Mouse (Mus musculus) midbrain, embryonic 15.5 days (tissue): ENCODE data around the gene Glrx5. TPM values are rescaled to one million over a fixed set of nuclear protein-coding genes. Genes with fewer than 3 reads are reported as not detected.

Experiments
- ATAC-seq: fragments of 200-750 bp; cut with Nextera tagmentation; replicated peaks from 2 replicates; pipeline ENCODE4 v1.8.0; 2017; ENCODE audit warnings: moderate TSS enrichment
- H3K27ac ChIP-seq: fragments of 300-500 bp; sonication (generic); 2 replicates; pipeline ENCODE4 v1.5.1; 2015; ENCODE audit warnings: mild to moderate bottlenecking, inconsistent platforms
- H3K27me3 ChIP-seq: fragments of 300-500 bp; sonication (generic); replicated peaks from 2 replicates; pipeline ENCODE4 v1.6.1; 2015; ENCODE audit warnings: inconsistent platforms
- H3K36me3 ChIP-seq: fragments of 300-500 bp; sonication (generic); replicated peaks from 2 replicates; pipeline ENCODE4 v1.6.1; 2015; ENCODE audit warnings: inconsistent platforms
- H3K4me1 ChIP-seq: fragments of 300-500 bp; sonication (generic); 2 replicates; pipeline ENCODE4 v1.6.1; 2015; ENCODE audit warnings: inconsistent platforms
- H3K4me2 ChIP-seq: fragments of 300-500 bp; sonication (generic); 2 replicates; pipeline ENCODE4 v1.6.1; 2015; ENCODE audit warnings: inconsistent platforms, mild to moderate bottlenecking, moderate library complexity
- H3K4me3 ChIP-seq: fragments of 300-500 bp; sonication (generic); 2 replicates; pipeline ENCODE4 v1.5.1; 2015; ENCODE audit warnings: mild to moderate bottlenecking, inconsistent platforms
- H3K9ac ChIP-seq: fragments of 300-500 bp; sonication (generic); 2 replicates; pipeline ENCODE4 v1.6.1; 2015; ENCODE audit warnings: mild to moderate bottlenecking, inconsistent platforms
- H3K9me3 ChIP-seq: fragments of 300-500 bp; sonication (generic); 2 replicates; pipeline ENCODE4 v1.6.1; 2016; ENCODE audit warnings: inconsistent platforms
- WGBS: fragments of 180-500 bp; shearing (Covaris S2); methylation state at CpG from one replicate; pipeline ENCODE4 v1.1.7; 2015; ENCODE audit warnings: mixed read lengths; 5-methylcytosine and 5-hydroxymethylcytosine counted together
- polyA plus RNA-seq: library from polyadenylated mRNA; unstranded; fragments of >200 nt; fragmentation: Nextera tagmentation; extraction: Ambion mirVana; gene quantifications from 2 replicates; pipeline ENCODE4 v1.2.1, GENCODE M21; 2015

Glrx5 gene
- polyA plus RNA-seq, 1 experiment from 2014 or later: 143 TPM

- Histone ChIP-seq H3K4me1 (peaks cover 2% of the 10 kb centered on the region), H3K36me3 (peaks cover 11% of the 10 kb centered on the region; the same call in 1 of the 2 replicates), H3K27ac (no peak overlapping the region), H3K4me2 (no peak overlapping the region), H3K9me3 (peaks cover 4% of the 10 kb centered on the region; the same call in 1 of the 2 replicates), H3K4me3 (no peak overlapping the region), H3K9ac (no peak overlapping the region), H3K27me3 (no peaks in the 10 kb centered on the region)
- ATAC-seq: no peak
- WGBS: 52% methylated on average over 8 of the region's 8 CpGs
Observed at GRCm38 (mm10) chr12:105025271-105025946, 7.1 kb upstream of the Glrx5 start.

DNA sequence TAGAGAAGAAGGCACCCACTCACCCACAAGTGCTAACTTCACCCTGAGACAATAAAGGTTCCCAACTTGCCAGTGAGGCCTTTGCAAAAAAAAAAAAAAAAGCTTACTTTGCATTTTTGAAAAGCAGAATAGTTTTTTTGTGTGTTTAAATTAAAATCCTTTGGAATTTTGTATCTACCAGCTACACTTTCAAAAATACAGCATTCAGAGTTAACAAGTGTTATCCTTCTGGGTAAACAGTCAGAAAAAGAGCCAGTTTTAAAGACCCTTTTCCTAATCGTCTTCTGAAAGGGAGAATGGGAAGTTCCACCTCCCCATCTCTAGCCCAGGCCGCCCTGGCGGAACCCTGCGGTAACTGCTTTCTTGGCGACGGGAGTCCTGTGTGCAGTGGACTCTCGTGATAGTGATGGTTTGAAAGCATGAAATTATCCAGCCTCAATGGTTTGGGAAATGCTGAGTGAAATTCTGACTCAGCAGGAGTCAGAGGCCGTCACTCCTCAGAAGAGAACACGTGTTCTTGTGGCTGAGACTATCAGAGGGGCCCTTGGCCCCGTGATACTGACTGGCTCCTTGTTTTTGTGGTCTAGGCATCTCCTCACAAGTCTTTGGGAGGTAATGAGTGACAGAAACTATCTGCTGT is 6.4 kb upstream of the Glrx5 start:
- Histone ChIP-seq H3K4me2 (no peak overlapping the region), H3K9ac (no peak overlapping the region), H3K27ac (no peak overlapping the region), H3K27me3 (no peaks in the 10 kb centered on the region), H3K4me3 (no peak overlapping the region), H3K36me3 (peaks cover 11% of the 10 kb centered on the region; the same call in 1 of the 2 replicates), H3K9me3 (peaks cover 4% of the 10 kb centered on the region; the same call in 1 of the 2 replicates), H3K4me1 (peaks cover 9% of the 10 kb centered on the region)
- no peak for ATAC-seq
- 57% methylated on average over 10 of the region's 10 CpGs for WGBS

DNA sequence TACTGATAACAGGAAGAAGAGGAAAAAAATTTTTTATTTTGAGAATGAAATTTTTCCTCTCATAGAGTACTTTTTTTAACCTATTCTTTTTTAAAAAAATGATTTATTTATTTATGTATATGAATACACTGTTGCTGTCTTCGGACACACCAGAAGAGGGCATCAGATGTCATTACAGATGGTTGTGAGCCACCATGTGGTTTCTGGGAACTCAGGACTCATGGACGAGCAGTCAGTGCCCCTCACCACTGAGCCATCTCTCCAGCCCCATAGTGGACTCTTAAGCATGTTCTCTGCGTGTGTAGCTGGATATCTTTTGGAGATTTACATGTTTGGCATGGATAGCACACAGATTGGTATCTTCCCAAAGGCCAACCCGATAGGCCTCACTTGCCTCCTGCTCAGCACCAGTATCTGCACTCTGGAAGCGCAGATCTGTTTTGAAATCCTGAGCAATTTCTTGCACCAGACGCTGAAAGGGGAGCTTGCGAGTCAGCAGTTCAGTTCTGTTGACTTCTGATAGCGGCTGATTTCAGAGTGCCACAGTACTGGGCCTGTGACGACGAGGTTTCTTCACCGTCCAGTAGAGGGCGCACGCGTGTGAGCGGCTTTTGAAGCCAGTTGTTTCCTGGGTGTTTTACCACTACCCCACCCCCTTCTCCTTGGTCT is 5.0 kb upstream of the Glrx5 start:
- 36% methylated on average over 15 of the region's 15 CpGs for WGBS
- Histone ChIP-seq H3K4me3 (no peak overlapping the region), H3K9ac (no peak overlapping the region), H3K4me2 (no peak overlapping the region), H3K9me3 (peaks cover 4% of the 10 kb centered on the region; the same call in 1 of the 2 replicates), H3K4me1 (peaks cover 13% of the 10 kb centered on the region), H3K27me3 (no peaks in the 10 kb centered on the region), H3K27ac (no peak overlapping the region), H3K36me3 (peaks cover 11% of the 10 kb centered on the region; the same call in 1 of the 2 replicates)
- ATAC-seq: no peak

DNA sequence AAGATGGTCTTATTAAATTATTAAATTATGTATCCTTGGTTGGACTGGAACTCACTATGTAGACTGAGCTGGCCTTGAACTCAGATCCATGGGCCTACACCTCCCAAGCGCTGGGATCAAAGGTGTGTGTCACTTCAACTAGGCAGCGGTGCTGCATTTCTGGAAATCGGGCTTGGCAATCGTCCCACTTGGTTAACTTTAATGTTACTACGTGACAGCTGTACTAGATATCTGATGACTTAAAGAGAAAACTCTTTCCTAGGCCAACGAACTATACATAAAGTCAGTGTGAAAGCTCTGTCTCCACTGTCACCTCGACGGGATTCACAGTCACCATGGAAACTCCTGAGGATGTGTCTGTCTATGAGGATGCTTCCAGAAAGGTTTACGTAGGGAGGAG is 2.6 kb upstream of the Glrx5 start:
- no peaks in the 10 kb centered on the region for H3K27me3 ChIP-seq
- no peak overlapping the region for H3K4me3 ChIP-seq
- H3K36me3 ChIP-seq: peaks cover 11% of the 10 kb centered on the region; the same call in 1 of the 2 replicates
- H3K9me3 ChIP-seq: no peaks in the 10 kb centered on the region
- no peak overlapping the region for H3K9ac ChIP-seq
- 86% methylated on average over 9 of the region's 9 CpGs for WGBS
- no peak overlapping the region for H3K4me2 ChIP-seq
- peaks cover 33% of the 10 kb centered on the region for H3K4me1 ChIP-seq
- no peak overlapping the region for H3K27ac ChIP-seq
- no peak for ATAC-seq

GRCm38 (mm10) chr12:105031081-105032058 is 1.1 kb upstream of the Glrx5 start:
- Histone ChIP-seq H3K4me2 (peak overlapping the region; percentile 80), H3K27ac (peak overlapping the region; percentile 78), H3K36me3 (peaks cover 11% of the 10 kb centered on the region; the same call in 1 of the 2 replicates), H3K27me3 (no peaks in the 10 kb centered on the region), H3K4me1 (peaks cover 37% of the 10 kb centered on the region), H3K9ac (peak overlapping the region; percentile 72), H3K4me3 (peak overlapping the region; percentile 64), H3K9me3 (no peaks in the 10 kb centered on the region)
- WGBS: 5% methylated on average over 37 of the region's 37 CpGs
- ATAC-seq: no peak

DNA sequence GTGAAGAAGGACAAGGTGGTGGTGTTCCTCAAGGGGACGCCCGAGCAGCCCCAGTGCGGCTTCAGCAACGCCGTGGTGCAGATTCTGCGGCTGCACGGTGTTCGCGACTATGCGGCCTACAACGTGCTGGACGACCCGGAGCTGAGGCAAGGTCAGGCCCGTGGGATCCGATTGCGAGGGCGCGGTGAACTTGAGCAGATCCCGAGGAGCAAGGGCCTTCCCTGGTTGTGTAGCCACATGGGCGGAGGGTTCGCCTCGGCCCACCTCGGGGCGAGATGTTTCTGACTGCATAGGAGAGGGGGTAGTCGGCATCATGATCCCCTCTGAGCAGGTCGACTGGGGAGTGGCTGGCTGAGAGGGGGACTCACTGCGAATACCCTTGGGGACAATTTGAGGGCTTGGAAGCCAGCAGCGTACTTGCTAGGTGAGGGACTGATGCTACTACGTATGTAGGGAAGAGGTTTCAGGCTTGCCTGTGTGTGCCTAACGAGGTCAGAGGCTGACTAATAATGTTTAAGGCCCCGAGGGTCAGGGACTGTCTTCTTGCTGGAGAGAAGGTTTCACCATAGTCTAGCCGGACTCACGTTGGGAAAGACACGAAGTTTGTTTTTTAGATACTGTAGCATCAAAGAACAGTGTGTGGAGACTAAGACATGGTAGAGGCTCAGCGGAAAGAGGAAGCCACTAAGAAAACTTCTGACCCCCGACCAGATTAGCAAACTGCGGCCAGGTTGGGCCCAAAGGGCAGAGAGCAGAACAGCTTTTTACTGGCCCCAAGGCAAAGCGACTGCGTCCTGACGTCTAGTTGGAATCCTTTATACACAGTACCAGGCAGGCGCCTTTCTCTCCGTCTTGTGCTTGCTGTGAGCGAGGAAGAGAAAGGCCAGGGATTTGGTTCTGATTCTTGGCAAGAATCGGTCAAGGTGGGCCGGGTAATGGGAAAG is 616 bp downstream of the Glrx5 start:
- WGBS: 3% methylated on average over 45 of the region's 45 CpGs
- Histone ChIP-seq H3K36me3 (peaks cover 11% of the 10 kb centered on the region; the same call in 1 of the 2 replicates), H3K9ac (peak overlapping the region; percentile 53), H3K27me3 (no peaks in the 10 kb centered on the region), H3K9me3 (no peaks in the 10 kb centered on the region), H3K4me2 (peak overlapping the region; percentile 74), H3K4me1 (peaks cover 37% of the 10 kb centered on the region), H3K4me3 (peak overlapping the region; percentile 64), H3K27ac (peak overlapping the region; percentile 79)
- peak; percentile 65 for ATAC-seq

GRCm38 (mm10) chr12:105034130-105034769 is 1.8 kb downstream of the Glrx5 start:
- Histone ChIP-seq H3K4me1 (peaks cover 37% of the 10 kb centered on the region), H3K4me2 (peak overlapping the region; percentile 74), H3K4me3 (peak overlapping the region; percentile 64), H3K27ac (no peak overlapping the region), H3K36me3 (peaks cover 7% of the 10 kb centered on the region; the same call in 1 of the 2 replicates), H3K9ac (no peak overlapping the region), H3K27me3 (no peaks in the 10 kb centered on the region), H3K9me3 (no peaks in the 10 kb centered on the region)
- ATAC-seq: no peak
- 78% methylated on average over 14 of the region's 14 CpGs for WGBS

DNA sequence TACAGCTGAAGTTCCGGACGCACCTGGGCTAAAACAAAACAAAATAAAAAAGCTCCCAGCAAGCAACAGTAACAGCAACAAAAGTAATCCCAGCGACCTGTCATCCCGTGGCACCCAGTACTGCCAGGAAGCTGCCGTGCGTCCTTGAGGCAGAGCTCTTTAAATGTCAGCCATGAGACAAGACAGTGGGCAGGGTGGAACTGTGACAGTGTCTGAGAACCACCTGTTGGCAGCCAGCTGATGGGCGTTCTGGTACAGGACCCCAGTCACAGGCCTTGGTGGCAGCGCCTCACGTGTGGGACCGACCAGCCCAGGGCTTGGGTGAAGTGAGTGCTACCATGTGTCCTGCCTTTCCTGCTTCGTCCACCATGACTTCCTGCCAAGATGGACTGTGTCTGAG is 5.7 kb downstream of the Glrx5 start:
- Histone ChIP-seq H3K4me1 (peaks cover 20% of the 10 kb centered on the region), H3K27ac (no peak overlapping the region), H3K27me3 (no peaks in the 10 kb centered on the region), H3K36me3 (0 out of 2 replicates have a peak, but pooled peaks cover 8% of the 10 kb centered on the region), H3K4me3 (no peak overlapping the region), H3K9me3 (no peaks in the 10 kb centered on the region), H3K4me2 (no peak overlapping the region), H3K9ac (no peak overlapping the region)
- 89% methylated on average over 11 of the region's 11 CpGs for WGBS
- ATAC-seq: no peak

GRCm38 (mm10) chr12:105038918-105039317 is 6.4 kb downstream of the Glrx5 start:
- Histone ChIP-seq H3K4me2 (no peak overlapping the region), H3K9me3 (no peaks in the 10 kb centered on the region), H3K4me3 (no peak overlapping the region), H3K27me3 (no peaks in the 10 kb centered on the region), H3K4me1 (peaks cover 13% of the 10 kb centered on the region), H3K27ac (no peak overlapping the region), H3K36me3 (0 out of 2 replicates have a peak, but pooled peaks cover 8% of the 10 kb centered on the region), H3K9ac (no peak overlapping the region)
- ATAC-seq: no peak
- 89% methylated on average over 7 of the region's 7 CpGs for WGBS

GRCm38 (mm10) chr12:105039578-105040289 is 7.2 kb downstream of the Glrx5 start:
- no peak overlapping the region for H3K9ac ChIP-seq
- no peaks in the 10 kb centered on the region for H3K27me3 ChIP-seq
- H3K4me2 ChIP-seq: no peak overlapping the region
- peaks cover 5% of the 10 kb centered on the region; the same call in 1 of the 2 replicates for H3K4me1 ChIP-seq
- H3K9me3 ChIP-seq: no peaks in the 10 kb centered on the region
- H3K4me3 ChIP-seq: no peak overlapping the region
- H3K27ac ChIP-seq: no peak overlapping the region
- H3K36me3 ChIP-seq: 0 out of 2 replicates have a peak, but pooled peaks cover 8% of the 10 kb centered on the region
- WGBS: 68% methylated on average over 12 of the region's 12 CpGs
- no peak for ATAC-seq
